Mouse (Mus musculus) R1 (cell line): ENCODE measurements around the gene Alpl.

Experiments
- DNase-seq: peaks from one replicate; pipeline ENCODE4 v3.0.0-alpha.2; 2018; ENCODE audit warnings: low read depth, low spot score

Alpl gene

DNA sequence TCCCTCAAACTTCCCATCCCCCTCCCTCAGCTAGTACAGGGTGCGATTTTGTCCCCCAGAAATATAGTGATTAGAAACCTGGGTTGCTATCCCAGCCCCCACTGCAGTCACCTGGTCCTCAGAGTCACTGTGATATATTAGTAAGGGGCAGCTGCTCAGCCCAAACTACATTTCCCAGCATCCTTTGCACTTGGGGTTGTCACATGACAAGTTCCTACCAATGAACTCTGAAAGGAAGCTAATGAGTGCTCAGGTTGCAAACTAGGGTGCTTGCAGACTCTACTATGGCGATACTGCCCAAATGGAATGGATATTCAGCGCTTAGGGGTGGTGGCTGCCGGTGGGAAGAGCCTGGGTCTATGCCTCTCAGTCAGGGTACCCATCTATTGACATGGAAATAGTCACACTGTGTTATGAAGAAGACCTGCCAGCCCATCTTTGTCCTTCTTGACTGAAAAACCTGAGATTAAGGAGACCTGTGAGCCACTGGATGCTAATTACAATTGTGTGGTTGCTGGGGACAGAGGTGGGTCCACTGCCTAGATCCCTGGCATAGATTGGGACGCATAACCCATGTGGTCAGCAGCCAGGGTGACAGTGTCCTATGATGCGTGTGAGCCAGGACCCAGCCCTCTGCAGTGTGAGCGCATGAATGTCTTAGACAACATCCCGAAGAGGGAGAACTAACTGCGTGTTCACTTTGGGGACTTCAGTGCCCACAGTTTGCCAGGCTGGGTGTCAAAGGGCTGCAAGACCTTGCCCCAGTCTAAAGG lies 56.8 kb downstream of the Alpl start:
- peak; percentile 84 for DNase-seq

GRCm38 (mm10) chr4:137737760-137738159 lies 58.4 kb downstream of the Alpl start:
- DNase-seq, result no peak

DNA sequence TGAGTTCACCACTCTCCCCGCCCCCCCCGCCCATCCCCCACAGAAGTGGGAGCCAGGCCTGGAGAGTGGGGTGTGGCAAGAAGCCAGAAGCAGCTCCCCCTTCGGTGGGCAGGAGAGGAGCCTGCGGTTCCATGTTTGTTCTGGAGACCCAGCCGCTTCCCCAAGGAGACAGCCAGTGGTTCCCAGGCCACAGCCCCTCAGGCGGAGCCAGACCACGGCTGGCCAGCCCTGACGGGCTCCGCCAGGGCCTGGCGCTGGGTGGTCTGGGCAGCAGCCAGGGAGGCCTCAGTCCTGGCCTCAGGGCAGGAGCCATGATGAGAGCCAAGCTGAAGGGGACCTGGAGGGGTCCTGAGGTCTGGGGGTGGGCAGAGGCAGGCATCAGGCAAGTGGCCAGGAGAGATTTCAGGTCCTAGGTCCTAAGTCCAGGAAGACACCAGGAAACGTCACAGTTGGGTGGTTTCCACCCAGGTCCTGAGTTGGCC lies 59.9 kb downstream of the Alpl start:
- no peak for DNase-seq

GRCm38 (mm10) chr4:137733459-137733858 lies 62.7 kb downstream of the Alpl start:
- DNase-seq, result peak; percentile 50

GRCm38 (mm10) chr4:137732962-137733361 lies 63.2 kb downstream of the Alpl start:
- DNase-seq, result no peak

DNA sequence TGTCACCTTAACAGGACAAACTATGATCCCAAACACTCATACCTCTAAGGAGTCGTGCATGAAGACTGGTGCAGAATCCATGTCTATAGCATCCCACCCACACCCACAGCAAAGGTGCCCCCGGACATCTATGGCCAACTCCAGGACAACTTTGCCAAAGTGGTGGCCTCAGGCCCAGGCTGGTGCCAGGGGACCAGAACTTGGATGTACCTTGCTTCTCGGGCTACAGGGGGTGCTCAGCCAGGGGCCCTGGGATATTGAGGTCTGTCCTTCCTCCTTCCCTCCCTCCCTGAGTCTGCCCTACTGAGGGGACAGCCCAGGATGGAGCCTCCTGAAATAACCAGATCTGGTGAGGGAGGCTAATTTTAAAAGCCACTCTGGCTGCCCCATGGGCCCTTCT lies 63.8 kb downstream of the Alpl start:
- no peak for DNase-seq

- DNase-seq, result no peak
Observed at GRCm38 (mm10) chr4:137731891-137732290, 64.3 kb downstream of the Alpl start.

DNA sequence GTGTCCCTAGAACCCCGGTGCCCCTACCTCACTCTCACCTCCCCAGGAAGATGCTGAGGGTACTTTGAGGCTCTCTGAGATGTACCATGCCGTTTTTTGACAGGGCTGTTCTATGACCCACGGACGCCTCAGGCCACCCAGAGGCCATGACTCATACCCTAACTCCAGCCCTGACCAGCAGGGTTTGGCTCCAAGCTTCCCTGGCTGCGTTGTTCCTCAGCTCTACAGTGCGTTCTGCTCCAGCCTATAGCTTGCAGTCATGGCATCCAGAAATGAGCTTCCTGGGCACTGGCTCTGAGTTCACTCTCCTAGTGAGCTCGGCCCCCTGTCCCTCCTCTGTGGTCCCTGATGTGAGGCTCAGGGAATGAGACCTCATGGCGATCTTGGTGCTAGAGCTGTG lies 65.4 kb downstream of the Alpl start:
- no peak for DNase-seq

- peak; percentile 87 for DNase-seq
Observed at GRCm38 (mm10) chr4:137730134-137730533, 66.0 kb downstream of the Alpl start.

GRCm38 (mm10) chr4:137729155-137729855 lies 66.9 kb downstream of the Alpl start:
- no peak for DNase-seq

DNA sequence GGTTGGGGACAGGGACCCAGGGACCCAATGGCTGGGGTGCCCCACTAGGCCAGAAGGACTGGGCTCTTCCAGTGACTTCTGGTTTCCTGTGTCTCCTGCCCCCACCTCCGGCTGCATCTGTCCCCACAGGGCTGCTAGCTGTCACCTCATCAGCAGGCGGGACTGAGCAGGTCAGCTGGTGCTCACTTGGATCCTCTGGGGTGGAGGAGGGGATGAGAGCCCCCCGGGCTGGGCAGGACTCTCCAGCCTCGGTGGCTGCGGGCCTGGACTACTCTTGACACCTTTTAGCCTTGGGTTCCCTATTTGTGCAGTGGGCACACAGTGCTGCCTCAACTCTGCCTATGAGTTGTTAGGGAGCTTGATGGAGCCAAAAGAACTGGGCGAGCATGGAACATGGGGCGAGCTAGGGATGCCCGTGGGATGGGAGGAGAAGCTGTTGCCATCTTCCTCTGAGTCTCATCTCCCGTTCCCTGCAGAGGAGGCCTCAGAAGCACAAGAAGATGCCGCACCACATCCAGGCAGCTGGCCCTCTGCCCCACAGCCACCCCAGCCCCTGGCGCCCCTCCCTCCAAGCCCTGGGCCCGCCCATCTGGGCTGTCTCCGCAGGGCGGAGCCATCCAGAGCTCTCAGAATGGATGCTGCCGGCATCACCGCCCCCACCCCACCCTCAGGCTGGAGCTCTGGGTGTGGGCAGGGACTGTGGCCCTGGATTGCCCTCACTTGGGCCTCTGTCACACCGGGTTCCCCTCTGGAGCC lies 67.6 kb downstream of the Alpl start:
- DNase-seq, result peak; percentile 80

DNA sequence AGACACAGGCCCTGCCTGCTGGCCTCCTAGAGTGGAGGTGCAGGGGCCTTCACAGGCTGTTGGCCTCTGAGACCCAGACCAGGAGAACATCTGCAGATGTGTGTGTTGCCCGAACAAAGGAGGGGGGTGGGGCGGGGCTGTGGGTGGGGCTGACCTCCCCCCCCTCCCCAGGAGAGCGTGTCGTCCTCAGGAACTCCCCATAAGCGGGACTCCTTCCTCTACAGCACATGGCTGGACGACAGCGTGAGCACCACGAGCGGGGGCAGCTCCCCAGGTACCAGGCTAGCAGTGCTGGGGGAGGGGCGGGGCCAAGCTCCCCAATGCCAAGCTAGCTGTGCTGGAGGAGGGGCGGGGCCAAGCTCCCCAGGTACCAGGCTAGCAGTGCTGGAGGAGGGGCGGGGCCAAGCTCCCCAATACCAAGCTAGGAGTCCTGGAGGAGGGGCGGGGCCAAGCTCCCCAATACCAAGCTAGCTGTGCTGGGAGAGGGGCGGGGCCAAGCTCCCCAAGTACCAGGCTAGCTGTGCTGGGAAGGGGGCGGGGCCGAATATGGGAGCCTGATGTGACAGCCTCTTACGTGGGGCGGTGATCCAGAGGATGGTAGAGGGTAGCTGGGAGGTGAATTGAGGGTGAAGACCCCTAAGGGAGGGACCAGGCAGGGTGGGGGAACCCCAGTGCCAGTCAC lies 68.5 kb downstream of the Alpl start:
- DNase-seq, result peak; percentile 98

- no peak for DNase-seq
Observed at GRCm38 (mm10) chr4:137726739-137727505, 69.3 kb downstream of the Alpl start.

GRCm38 (mm10) chr4:137725541-137726145 lies 70.5 kb downstream of the Alpl start:
- peak; percentile 73 for DNase-seq

DNA sequence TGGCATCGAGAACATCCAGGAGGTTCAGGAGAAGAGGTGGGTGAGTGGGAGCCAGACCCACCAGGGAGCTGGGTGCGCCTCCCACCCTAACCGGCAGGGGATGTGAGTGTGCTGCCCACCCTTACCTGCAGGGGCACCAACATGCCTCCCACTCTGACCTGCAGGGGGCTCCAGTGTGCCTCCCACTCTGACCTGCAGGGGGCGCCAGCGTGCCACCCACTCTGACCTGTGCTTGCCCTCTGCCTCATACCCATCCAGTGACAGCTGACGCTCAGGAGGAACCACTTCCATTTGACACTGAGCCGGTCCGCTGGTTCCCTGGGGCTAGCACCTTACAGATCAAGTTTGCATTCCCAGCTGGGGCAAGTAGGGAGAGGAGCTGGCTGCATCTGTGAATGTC lies 71.4 kb downstream of the Alpl start:
- peak; percentile 76 for DNase-seq

DNA sequence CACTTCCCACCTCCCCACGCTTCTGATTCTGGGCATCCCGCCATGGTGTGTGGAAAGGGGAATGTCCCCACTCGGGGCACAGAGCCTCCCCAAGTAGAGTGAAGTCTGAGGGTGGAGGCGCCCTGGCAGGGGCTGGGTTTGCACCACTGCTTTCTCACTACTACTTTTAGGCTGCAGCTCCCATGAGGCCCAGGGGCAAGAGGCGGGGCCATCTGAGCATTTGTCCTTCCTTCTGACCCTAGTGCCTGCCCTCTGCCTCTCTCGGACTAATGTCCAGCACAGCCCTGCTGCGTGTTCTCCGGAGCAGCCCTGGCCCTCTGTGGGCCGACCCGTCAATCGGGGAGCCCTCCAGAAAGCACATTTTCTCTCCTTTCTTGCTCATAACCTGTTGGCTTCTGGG lies 72.0 kb downstream of the Alpl start:
- no peak for DNase-seq

DNA sequence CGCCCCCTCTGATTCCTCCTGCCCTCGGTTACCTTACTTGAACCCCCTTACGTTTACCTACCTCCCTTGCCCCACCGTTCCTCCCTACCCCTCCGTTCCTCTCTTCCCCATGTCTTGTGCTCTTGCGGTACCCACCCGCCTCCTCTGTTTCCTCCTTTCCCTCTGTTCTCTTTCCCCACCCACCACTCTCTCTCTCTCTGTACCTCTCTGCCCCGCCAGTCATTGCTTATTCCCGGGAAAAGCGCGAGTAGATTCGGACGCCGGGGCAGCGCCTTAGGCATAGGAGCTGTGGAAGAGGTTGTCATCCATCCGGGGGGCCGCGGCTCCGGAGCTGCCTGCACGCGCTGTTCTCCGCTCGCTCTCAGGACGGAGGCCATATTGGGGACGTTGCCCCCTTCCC lies 72.7 kb downstream of the Alpl start:
- DNase-seq, result no peak

GRCm38 (mm10) chr4:137722692-137723427 lies 73.3 kb downstream of the Alpl start:
- DNase-seq, result peak; percentile 81

- no peak for DNase-seq
Observed at GRCm38 (mm10) chr4:137722230-137722629, 74.0 kb downstream of the Alpl start.

- no peak for DNase-seq
Observed at GRCm38 (mm10) chr4:137721563-137721962, 74.6 kb downstream of the Alpl start.
